Mouse (Mus musculus): ENCODE measurements around the gene Pear1. TPM values are rescaled to one million over a fixed set of nuclear protein-coding genes. Genes with fewer than 3 reads are reported as not detected.

The Pear1 gene
- polyA plus RNA-seq, 1 experiment from 2014 or later, result 6.7 TPM

DNA sequence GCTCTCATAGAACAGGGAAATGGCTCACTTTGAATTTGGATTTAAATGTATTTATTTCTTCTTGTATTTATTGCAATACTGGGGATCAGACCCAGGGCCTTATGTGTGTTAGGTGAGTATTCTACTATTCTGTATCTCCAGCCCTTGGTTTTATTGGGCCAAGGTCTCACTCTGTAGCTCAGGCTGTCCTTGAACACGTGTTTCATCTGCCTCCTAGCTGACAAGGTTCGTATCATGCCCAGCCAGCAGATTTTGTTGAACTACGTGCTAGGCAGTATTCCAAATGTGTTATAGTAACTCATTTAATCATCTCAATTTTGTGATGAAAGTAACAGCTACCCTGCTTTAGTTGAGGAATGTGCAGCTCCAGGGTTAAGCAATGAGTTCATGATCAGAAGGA is 82.1 kb downstream of the Pear1 start:
- no peak overlapping the region for H3K27ac ChIP-seq (ENCODE audit: low read length)
- H3K36me3 ChIP-seq (ENCODE audit: control insufficient read depth, insufficient read depth, low read length), result peaks cover 10% of the 10 kb centered on the region
- peaks cover 7% of the 10 kb centered on the region; the same call in 1 of the 2 replicates for H3K4me1 ChIP-seq (ENCODE audit: control insufficient read depth, insufficient read depth, low read length)
- H3K27me3 ChIP-seq (ENCODE audit: control insufficient read depth, insufficient read depth, low read depth, low read length), result no peaks in the 10 kb centered on the region
- H3K9me3 ChIP-seq (replicated peaks; ENCODE audit: control insufficient read depth, low read length, poor library complexity, severe bottlenecking), result no peaks in the 10 kb centered on the region
- ATAC-seq, result no peak
- WGBS, result 87% methylated on average over 3 of the region's 3 CpGs
- H3K4me3 ChIP-seq (ENCODE audit: low read depth, low read length), result no peak overlapping the region
- no peak overlapping the region for H3K9ac ChIP-seq (ENCODE audit: low read depth, low read length)
- no peak overlapping the region for H3K4me2 ChIP-seq (ENCODE audit: low read length)

DNA sequence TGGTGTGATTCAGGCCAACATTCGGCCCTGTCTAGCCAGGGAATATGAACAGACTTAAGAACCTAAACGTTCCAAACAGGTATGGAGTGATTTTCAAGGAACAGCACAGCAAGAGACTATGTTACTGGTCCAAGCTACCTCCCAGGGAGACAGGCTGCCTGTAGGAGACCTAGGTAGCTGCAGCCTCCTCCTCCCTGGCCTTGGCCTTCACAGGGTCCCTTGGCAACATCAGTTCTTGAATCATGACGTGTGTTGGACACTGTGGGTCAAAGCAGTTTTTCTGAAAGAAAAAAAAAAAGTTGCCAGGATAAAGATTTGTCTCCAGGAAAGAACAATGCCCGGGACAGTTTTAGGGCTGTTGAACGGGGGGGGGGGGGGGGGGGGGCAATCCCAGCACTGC is 85.2 kb downstream of the Pear1 start:
- H3K36me3 ChIP-seq (ENCODE audit: control insufficient read depth, insufficient read depth, low read length), result peaks cover 38% of the 10 kb centered on the region
- H3K9ac ChIP-seq (ENCODE audit: low read depth, low read length), result no peak overlapping the region
- H3K4me3 ChIP-seq (ENCODE audit: low read depth, low read length), result no peak overlapping the region
- 81% methylated on average over 4 of the region's 5 CpGs for WGBS
- H3K27me3 ChIP-seq (ENCODE audit: control insufficient read depth, insufficient read depth, low read depth, low read length), result no peaks in the 10 kb centered on the region
- H3K4me2 ChIP-seq (ENCODE audit: low read length), result no peak overlapping the region
- no peak overlapping the region for H3K27ac ChIP-seq (ENCODE audit: low read length)
- no peaks in the 10 kb centered on the region for H3K9me3 ChIP-seq (replicated peaks; ENCODE audit: control insufficient read depth, low read length, poor library complexity, severe bottlenecking)
- H3K4me1 ChIP-seq (ENCODE audit: control insufficient read depth, insufficient read depth, low read length), result no peaks in the 10 kb centered on the region
- no peak for ATAC-seq

DNA sequence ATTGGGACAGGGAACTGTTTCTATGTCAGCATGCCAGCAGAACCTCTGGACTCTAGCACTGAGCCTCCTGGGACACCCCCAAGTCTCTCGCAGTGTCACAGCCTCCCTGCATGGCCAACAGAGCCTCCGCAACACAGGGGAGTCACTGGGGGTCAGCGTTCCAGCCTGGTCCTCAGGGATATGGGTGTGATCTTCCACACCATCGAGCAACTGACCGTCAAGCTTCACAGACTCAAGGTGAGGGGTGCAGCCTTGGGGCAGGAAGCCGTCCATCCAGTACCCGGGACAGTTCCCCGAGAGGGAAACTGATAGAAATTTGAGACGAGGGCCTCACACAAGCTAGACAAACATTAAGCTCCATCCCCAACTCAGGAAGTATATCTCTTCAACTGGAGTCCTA is 88.8 kb downstream of the Pear1 start:
- Histone ChIP-seq H3K27me3 (ENCODE audit: control insufficient read depth, insufficient read depth, low read depth, low read length) (no peaks in the 10 kb centered on the region), H3K9me3 (replicated peaks; ENCODE audit: control insufficient read depth, low read length, poor library complexity, severe bottlenecking) (no peaks in the 10 kb centered on the region), H3K9ac (ENCODE audit: low read depth, low read length) (no peak overlapping the region), H3K4me3 (ENCODE audit: low read depth, low read length) (no peak overlapping the region), H3K27ac (ENCODE audit: low read length) (no peak overlapping the region), H3K4me2 (ENCODE audit: low read length) (no peak overlapping the region), H3K4me1 (ENCODE audit: control insufficient read depth, insufficient read depth, low read length) (no peaks in the 10 kb centered on the region), H3K36me3 (ENCODE audit: control insufficient read depth, insufficient read depth, low read length) (peaks cover 52% of the 10 kb centered on the region)
- ATAC-seq, result no peak
- WGBS, result 93% methylated on average over 9 of the region's 9 CpGs

DNA sequence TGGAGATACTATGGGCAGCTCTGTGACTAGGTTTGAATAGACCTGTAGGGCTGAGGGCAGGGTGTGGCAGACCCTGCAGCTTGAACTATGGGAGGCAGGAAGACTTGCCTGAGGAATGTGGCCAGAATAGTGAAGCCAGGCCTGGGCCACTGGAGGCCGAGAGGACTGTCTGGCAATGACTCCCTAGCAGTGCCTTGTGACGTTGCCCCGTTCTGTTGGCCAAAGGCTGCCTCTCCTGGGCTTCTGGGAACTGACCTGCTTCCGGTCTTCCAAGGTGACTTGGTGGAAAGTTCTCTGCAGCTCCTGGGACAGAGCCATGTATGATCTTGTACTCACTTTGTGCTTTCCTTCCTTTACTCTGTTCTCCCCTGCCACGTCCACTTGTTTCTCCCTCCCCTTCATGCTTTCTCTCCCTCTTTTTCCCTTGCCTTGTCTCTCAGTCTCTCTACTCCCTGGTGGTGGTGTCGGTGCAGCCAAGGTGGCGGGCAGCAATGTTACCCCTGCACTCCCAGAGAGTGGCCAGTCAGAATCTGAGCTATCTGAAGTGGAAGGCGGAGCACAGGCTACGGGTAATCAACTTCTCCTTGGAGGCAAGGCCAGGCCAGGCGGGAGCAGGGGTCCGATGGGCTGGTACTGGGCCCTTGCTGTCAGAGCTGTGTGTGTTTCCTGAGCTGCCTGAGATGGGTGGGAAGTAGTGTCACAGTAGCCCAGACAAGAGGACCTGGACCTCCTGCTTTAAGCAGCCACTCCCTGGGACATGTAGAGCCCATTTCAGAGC is 89.9 kb downstream of the Pear1 start:
- Histone ChIP-seq H3K27ac (ENCODE audit: low read length) (no peak overlapping the region), H3K27me3 (ENCODE audit: control insufficient read depth, insufficient read depth, low read depth, low read length) (no peaks in the 10 kb centered on the region), H3K4me3 (ENCODE audit: low read depth, low read length) (no peak overlapping the region), H3K36me3 (ENCODE audit: control insufficient read depth, insufficient read depth, low read length) (peaks cover 56% of the 10 kb centered on the region), H3K4me2 (ENCODE audit: low read length) (no peak overlapping the region), H3K4me1 (ENCODE audit: control insufficient read depth, insufficient read depth, low read length) (no peaks in the 10 kb centered on the region), H3K9ac (ENCODE audit: low read depth, low read length) (no peak overlapping the region), H3K9me3 (replicated peaks; ENCODE audit: control insufficient read depth, low read length, poor library complexity, severe bottlenecking) (no peaks in the 10 kb centered on the region)
- 89% methylated on average over 11 of the region's 11 CpGs for WGBS
- no peak for ATAC-seq

DNA sequence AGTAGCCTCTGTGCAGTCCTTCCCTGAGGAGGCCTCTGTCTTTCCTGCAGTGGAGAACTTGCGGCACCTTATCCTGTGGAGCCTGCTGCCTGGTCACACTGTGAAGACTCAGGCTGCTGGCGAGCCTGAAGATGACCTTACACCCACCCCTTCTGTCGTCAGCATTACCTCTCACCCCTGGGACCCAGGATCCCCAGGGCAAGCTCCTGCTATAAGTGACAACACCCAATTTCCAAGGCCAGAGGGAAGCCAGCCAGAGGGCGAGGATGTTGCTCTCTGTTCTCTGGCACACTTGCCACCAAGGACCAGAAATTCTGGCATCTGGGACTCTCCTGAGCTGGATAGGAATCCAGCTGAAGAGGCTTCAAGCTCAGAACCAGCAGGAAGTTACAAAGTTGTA is 91.0 kb downstream of the Pear1 start:
- Histone ChIP-seq H3K4me3 (ENCODE audit: low read depth, low read length) (no peak overlapping the region), H3K9ac (ENCODE audit: low read depth, low read length) (no peak overlapping the region), H3K27me3 (ENCODE audit: control insufficient read depth, insufficient read depth, low read depth, low read length) (no peaks in the 10 kb centered on the region), H3K27ac (ENCODE audit: low read length) (no peak overlapping the region), H3K36me3 (ENCODE audit: control insufficient read depth, insufficient read depth, low read length) (peaks cover 53% of the 10 kb centered on the region), H3K4me2 (ENCODE audit: low read length) (no peak overlapping the region), H3K9me3 (replicated peaks; ENCODE audit: control insufficient read depth, low read length, poor library complexity, severe bottlenecking) (no peaks in the 10 kb centered on the region), H3K4me1 (ENCODE audit: control insufficient read depth, insufficient read depth, low read length) (no peaks in the 10 kb centered on the region)
- ATAC-seq, result no peak
- WGBS, result 84% methylated on average over 4 of the region's 4 CpGs

DNA sequence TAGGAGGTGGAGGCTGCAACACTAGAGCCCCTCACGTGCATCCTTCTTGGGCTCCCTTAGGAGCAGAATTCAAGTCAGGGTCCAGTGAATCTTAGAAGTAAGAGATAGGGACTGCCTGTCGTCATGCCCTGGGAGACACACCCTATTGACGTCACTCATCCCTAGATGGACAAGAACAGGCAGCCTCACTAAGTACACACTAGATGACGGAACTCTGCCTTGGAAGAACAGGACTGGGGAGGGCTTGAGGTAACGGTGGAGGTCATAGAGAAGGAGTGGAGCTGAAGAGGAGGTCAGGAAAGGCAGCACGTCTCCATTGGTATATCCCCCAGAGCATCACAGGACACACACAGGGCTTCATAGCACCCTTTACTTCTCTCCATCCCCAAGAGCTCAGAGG is 95.4 kb downstream of the Pear1 start:
- Histone ChIP-seq H3K4me3 (ENCODE audit: low read depth, low read length) (no peak overlapping the region), H3K27ac (ENCODE audit: low read length) (no peak overlapping the region), H3K4me1 (ENCODE audit: control insufficient read depth, insufficient read depth, low read length) (no peaks in the 10 kb centered on the region), H3K27me3 (ENCODE audit: control insufficient read depth, insufficient read depth, low read depth, low read length) (no peaks in the 10 kb centered on the region), H3K36me3 (ENCODE audit: control insufficient read depth, insufficient read depth, low read length) (peaks cover 48% of the 10 kb centered on the region), H3K9ac (ENCODE audit: low read depth, low read length) (no peak overlapping the region), H3K4me2 (ENCODE audit: low read length) (no peak overlapping the region), H3K9me3 (replicated peaks; ENCODE audit: control insufficient read depth, low read length, poor library complexity, severe bottlenecking) (no peaks in the 10 kb centered on the region)
- WGBS, result 93% methylated on average over 6 of the region's 6 CpGs
- ATAC-seq, result no peak

DNA sequence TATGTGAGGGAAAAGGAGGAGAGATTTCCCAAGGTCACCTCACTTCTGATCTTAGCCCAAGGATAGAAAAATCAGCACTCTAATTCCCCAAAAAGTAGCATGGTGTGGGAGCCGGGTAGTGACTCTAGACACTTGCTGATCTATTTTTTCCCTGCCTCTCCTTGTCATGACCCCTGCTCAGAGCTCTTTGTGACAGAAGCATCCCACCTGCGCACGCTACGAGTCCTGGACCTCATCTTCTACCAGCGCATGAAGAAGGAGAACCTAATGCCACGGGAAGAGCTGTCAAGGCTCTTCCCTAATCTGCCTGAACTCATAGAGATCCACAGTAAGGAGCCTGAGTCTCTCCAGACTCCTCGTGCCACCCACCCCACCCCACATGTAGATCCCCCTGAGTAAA is 97.9 kb downstream of the Pear1 start:
- no peak for ATAC-seq
- H3K27me3 ChIP-seq (ENCODE audit: control insufficient read depth, insufficient read depth, low read depth, low read length), result no peaks in the 10 kb centered on the region
- H3K4me2 ChIP-seq (ENCODE audit: low read length), result no peak overlapping the region
- no peak overlapping the region for H3K27ac ChIP-seq (ENCODE audit: low read length)
- no peaks in the 10 kb centered on the region for H3K4me1 ChIP-seq (ENCODE audit: control insufficient read depth, insufficient read depth, low read length)
- H3K36me3 ChIP-seq (ENCODE audit: control insufficient read depth, insufficient read depth, low read length), result peaks cover 53% of the 10 kb centered on the region
- no peak overlapping the region for H3K4me3 ChIP-seq (ENCODE audit: low read depth, low read length)
- no peaks in the 10 kb centered on the region for H3K9me3 ChIP-seq (replicated peaks; ENCODE audit: control insufficient read depth, low read length, poor library complexity, severe bottlenecking)
- WGBS, result 97% methylated on average over 7 of the region's 7 CpGs
- no peak overlapping the region for H3K9ac ChIP-seq (ENCODE audit: low read depth, low read length)

DNA sequence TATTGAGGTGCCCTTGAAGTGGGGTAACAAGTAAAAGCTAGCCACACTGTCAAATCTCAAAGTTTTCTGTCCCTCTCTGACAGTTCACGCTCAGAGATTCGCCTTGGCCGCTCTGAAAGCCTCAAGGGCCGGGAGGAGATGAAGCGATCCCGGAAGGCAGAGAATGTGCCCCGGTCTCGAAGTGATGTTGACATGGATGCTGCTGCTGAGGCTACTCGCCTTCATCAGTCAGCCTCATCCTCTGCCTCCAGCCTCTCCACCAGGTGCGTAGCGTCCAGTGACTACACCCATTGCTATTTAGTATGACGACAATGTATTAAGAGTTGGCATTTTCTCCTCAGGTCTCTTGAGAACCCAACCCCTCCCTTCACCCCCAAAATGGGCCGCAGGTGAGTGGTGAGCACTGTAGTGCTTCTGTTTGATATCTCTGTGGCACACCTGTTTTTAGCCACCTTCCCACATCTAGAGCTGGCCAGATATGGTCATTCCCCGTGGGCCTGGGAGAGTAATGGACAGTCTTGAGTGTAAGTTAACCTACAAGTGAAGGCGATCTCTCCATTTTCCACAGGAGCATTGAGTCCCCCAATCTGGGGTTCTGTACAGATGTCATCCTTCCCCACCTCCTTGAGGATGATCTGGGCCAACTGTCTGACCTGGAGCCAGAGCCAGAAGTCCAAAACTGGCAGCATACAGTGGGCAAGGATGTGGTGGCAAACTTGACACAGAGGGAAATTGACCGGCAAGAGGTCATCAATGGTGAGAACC is 98.5 kb downstream of the Pear1 start:
- no peak overlapping the region for H3K4me2 ChIP-seq (ENCODE audit: low read length)
- H3K27me3 ChIP-seq (ENCODE audit: control insufficient read depth, insufficient read depth, low read depth, low read length), result no peaks in the 10 kb centered on the region
- WGBS, result over 99% methylated on average over 16 of the region's 16 CpGs
- H3K4me1 ChIP-seq (ENCODE audit: control insufficient read depth, insufficient read depth, low read length), result no peaks in the 10 kb centered on the region
- no peak overlapping the region for H3K4me3 ChIP-seq (ENCODE audit: low read depth, low read length)
- H3K9ac ChIP-seq (ENCODE audit: low read depth, low read length), result no peak overlapping the region
- no peaks in the 10 kb centered on the region for H3K9me3 ChIP-seq (replicated peaks; ENCODE audit: control insufficient read depth, low read length, poor library complexity, severe bottlenecking)
- no peak overlapping the region for H3K27ac ChIP-seq (ENCODE audit: low read length)
- peaks cover 51% of the 10 kb centered on the region for H3K36me3 ChIP-seq (ENCODE audit: control insufficient read depth, insufficient read depth, low read length)
- no peak for ATAC-seq

DNA sequence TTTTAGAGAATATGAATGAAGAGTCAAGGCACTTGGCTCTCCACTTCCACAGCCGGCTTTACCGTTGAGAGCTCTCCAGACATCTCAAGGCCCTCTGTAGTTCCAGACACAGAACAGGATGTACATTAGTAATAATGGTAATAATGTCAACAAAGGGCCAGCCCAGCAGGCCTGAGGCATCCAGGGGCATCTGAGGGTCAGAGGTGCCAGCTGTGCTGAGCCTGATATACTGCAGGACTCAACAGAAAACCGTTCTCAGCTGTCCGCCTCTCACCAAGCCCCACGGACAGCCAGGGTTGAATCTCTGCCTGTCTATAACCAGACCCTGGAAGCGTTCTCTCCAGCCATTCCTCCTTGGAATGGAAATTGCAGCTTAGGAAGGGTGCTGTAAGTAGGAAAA is 99.5 kb downstream of the Pear1 start:
- WGBS, result 91% methylated on average over 6 of the region's 6 CpGs
- ATAC-seq, result no peak

More for the DNA sequence above, 99.5 kb downstream of the Pear1 start:
- Histone ChIP-seq H3K36me3 (ENCODE audit: control insufficient read depth, insufficient read depth, low read length) (peaks cover 49% of the 10 kb centered on the region), H3K9me3 (replicated peaks; ENCODE audit: control insufficient read depth, low read length, poor library complexity, severe bottlenecking) (no peaks in the 10 kb centered on the region), H3K27me3 (ENCODE audit: control insufficient read depth, insufficient read depth, low read depth, low read length) (no peaks in the 10 kb centered on the region), H3K9ac (ENCODE audit: low read depth, low read length) (no peak overlapping the region), H3K27ac (ENCODE audit: low read length) (no peak overlapping the region), H3K4me3 (ENCODE audit: low read depth, low read length) (no peak overlapping the region), H3K4me2 (ENCODE audit: low read length) (no peak overlapping the region), H3K4me1 (ENCODE audit: control insufficient read depth, insufficient read depth, low read length) (no peaks in the 10 kb centered on the region)
